Comparison of ENCODE assay signal across 15 mouse cellular contexts in genomic region chr11:6623704-6624103, GRCm38 (mm10). TPM values are rescaled to one million over a fixed set of nuclear protein-coding genes. Genes with fewer than 3 reads are reported as not detected.
DNase-seq lines count a peak whose midpoint lies in the region; ATAC-seq and TF ChIP-seq lines count a peak whose summit lies in the region.
"Had no signal": no experiment of that assay in that cellular context is flagged by ENCODE, and none has a peak within 500 bp of the region (broad histone marks: within the 10 kb centered on the region; RNA-seq: fewer than 3 reads in every experiment).

No protein-coding gene starts in this region.

- no peak overlapping the region for H3K27ac ChIP-seq in heart, embryonic 14.5 days (replicated peaks in 1 of 2; ENCODE audit: control insufficient read depth in 1 of 2, insufficient read depth in 1 of 2, low read depth in 2 of 2, low read length in 2 of 2)
- no peak overlapping the region for H3K27ac ChIP-seq in ES-Bruce4 (ENCODE audit: insufficient read depth, low read length)

- peak overlapping the region; percentile 89 for H3K4me2 ChIP-seq in heart, embryonic 14.5 days (ENCODE audit: low read length)

- H3K9me3 ChIP-seq in heart, embryonic 14.5 days (ENCODE audit: control insufficient read depth, low read length) = no peaks in the 10 kb centered on the region
- H3K9me3 ChIP-seq in ES-Bruce4 (replicated peaks; ENCODE audit: control insufficient read depth, insufficient read depth, low read length, poor library complexity, severe bottlenecking) = no peaks in the 10 kb centered on the region

- no peak for TF ChIP-seq EP300 in ES-Bruce4 (IDR thresholded peaks at IDR 0.05; ENCODE audit: insufficient read depth, low read depth, low read length)

- no peak for TF ChIP-seq POLR2A in ES-Bruce4 (IDR thresholded peaks at IDR 0.05; ENCODE audit: insufficient read depth, low read length)

- TF ChIP-seq CTCF in ES-Bruce4 (IDR thresholded peaks at IDR 0.05; ENCODE audit: low read depth, low read length) = no peak

- no peak overlapping the region for H3K9ac ChIP-seq in heart, embryonic 14.5 days (ENCODE audit: low read length)
- peak overlapping the region; percentile 77 for H3K9ac ChIP-seq in ES-Bruce4 (ENCODE audit: low read depth, poor library complexity, severe bottlenecking)

- H3K4me3 ChIP-seq in heart, embryonic 14.5 days (ENCODE audit: control insufficient read depth in 1 of 2, insufficient read depth in 1 of 2, low read depth in 1 of 2, low read length in 2 of 2) = no peak overlapping the region
- H3K4me3 ChIP-seq in ES-Bruce4 (ENCODE audit: low read depth, low read length) = peak overlapping the region; percentile 92

- no peak for DNase-seq in heart, adult 9 months (ENCODE audit: low spot score in 2 of 2)
- DNase-seq in ovary, adult 18-20 months (ENCODE audit: low spot score) = no peak
- no peak for DNase-seq in MN1 (ENCODE audit: low spot score)
- no peak for DNase-seq in kidney, adult 11 months
- DNase-seq: gastrocnemius, postnatal 36 days; right cerebral cortex, postnatal 14 days; thymus, postnatal 14 days had no signal

- no peak for ATAC-seq in heart, embryonic 14.5 days (ENCODE audit: insufficient number of reproducible peaks, insufficient read depth, low FRiP score, low read depth)
- ATAC-seq in granulocyte monocyte progenitor cell, adult 5-6 weeks (replicated peaks; ENCODE audit: poor library complexity, severe bottlenecking) = peak; percentile 37
- peak; percentile 28; the same call in 1 of the 2 replicates for ATAC-seq in megakaryocyte, adult 5-6 weeks (ENCODE audit: poor library complexity, severe bottlenecking)

- no peaks in the 10 kb centered on the region for H3K27me3 ChIP-seq in heart, embryonic 14.5 days (ENCODE audit: control insufficient read depth, insufficient read depth, low read length)
- no peaks in the 10 kb centered on the region for H3K27me3 ChIP-seq in ES-Bruce4 (ENCODE audit: control insufficient read depth, insufficient read depth, low read length, poor library complexity, severe bottlenecking)

- H3K4me1 ChIP-seq in heart, embryonic 14.5 days (ENCODE audit: control insufficient read depth in 2 of 2, insufficient read depth in 2 of 2, low read length in 2 of 2) = peaks cover 14 to 26% of the 10 kb centered on the region in 2 experiments
- no peaks in the 10 kb centered on the region for H3K4me1 ChIP-seq in ES-Bruce4 (ENCODE audit: control insufficient read depth, insufficient read depth, low read length)

- H3K36me3 ChIP-seq in heart, embryonic 14.5 days (ENCODE audit: control insufficient read depth, insufficient read depth, low read length) = peaks cover 63% of the 10 kb centered on the region
- peaks cover 60% of the 10 kb centered on the region for H3K36me3 ChIP-seq in ES-Bruce4 (ENCODE audit: control insufficient read depth, insufficient read depth, low read length, poor library complexity, severe bottlenecking)

- 87% methylated on average over 10 of the region's 10 CpGs for WGBS in heart, embryonic 14.5 days

RNA-seq across cellular contexts. Expression of gene Tbrg4, which starts 2.2 kb away (rescaled TPM):
- polyA plus RNA-seq in heart, embryonic 14.5 days (2014; fragmentation: Nextera tagmentation; extraction: Ambion mirVana) = 34.8 and 39.8 TPM in 2 replicates
- polyA plus RNA-seq in ES-Bruce4 (2011; ENCODE audit: insufficient read depth, insufficient read length, low read depth, missing spikeins) = 92.5 and 97.4 TPM in 2 replicates
- total RNA-seq in granulocyte monocyte progenitor cell, adult 5-6 weeks (2014; fragmentation: Nextera tagmentation) = 98.2 and 101 TPM in 2 replicates
- total RNA-seq in granulocyte monocyte progenitor cell, adult 5-6 weeks (2017) = 35.0 and 39.1 TPM in 2 replicates
- total RNA-seq in megakaryocyte, adult 5-6 weeks (2015) = 15.3 and 17.3 TPM in 2 replicates
- 9.4 and 10.6 TPM in 2 replicates for total RNA-seq in megakaryocyte, adult 5-6 weeks (2017)

RNA-seq across cellular contexts. Expression of gene Wap, which starts 14.7 kb away (rescaled TPM):
- not detected in 2 replicates for polyA plus RNA-seq in heart, embryonic 14.5 days (2014; fragmentation: Nextera tagmentation; extraction: Ambion mirVana)
- not detected in 2 replicates for polyA plus RNA-seq in ES-Bruce4 (2011; ENCODE audit: insufficient read depth, insufficient read length, low read depth, missing spikeins)
- not detected in 2 replicates for total RNA-seq in granulocyte monocyte progenitor cell, adult 5-6 weeks (2014; fragmentation: Nextera tagmentation)
- total RNA-seq in granulocyte monocyte progenitor cell, adult 5-6 weeks (2017) = not detected in 2 replicates
- not detected in 2 replicates for total RNA-seq in megakaryocyte, adult 5-6 weeks (2015)
- total RNA-seq in megakaryocyte, adult 5-6 weeks (2017) = not detected in 2 replicates
- total RNA-seq: gastrocnemius, postnatal 36 days; liver, adult 2 months had no signal
- polyA plus RNA-seq: brain, embryonic 14.5 days; embryonic facial prominence, embryonic 11.5 days; large intestine, adult 2 months; liver, adult 2 months had no signal

RNA-seq across cellular contexts. Expression of gene Nacad, which starts 17.9 kb away (rescaled TPM):
- polyA plus RNA-seq in heart, embryonic 14.5 days (2014; fragmentation: Nextera tagmentation; extraction: Ambion mirVana) = 0.22 and 0.86 TPM in 2 replicates
- polyA plus RNA-seq in ES-Bruce4 (2011; ENCODE audit: insufficient read depth, insufficient read length, low read depth, missing spikeins) = 0.50 and 0.90 TPM in 2 replicates
- not detected in 2 replicates for total RNA-seq in granulocyte monocyte progenitor cell, adult 5-6 weeks (2014; fragmentation: Nextera tagmentation)
- total RNA-seq in granulocyte monocyte progenitor cell, adult 5-6 weeks (2017) = not detected in 2 replicates
- total RNA-seq in megakaryocyte, adult 5-6 weeks (2015) = 0.23 TPM in 1 of 2 replicates, not detected in the other
- total RNA-seq in megakaryocyte, adult 5-6 weeks (2017) = not detected in 2 replicates

RNA-seq across cellular contexts. Expression of gene Ramp3, which starts 34.6 kb away (rescaled TPM):
- 2.3 and 3.9 TPM in 2 replicates for polyA plus RNA-seq in heart, embryonic 14.5 days (2014; fragmentation: Nextera tagmentation; extraction: Ambion mirVana)
- 6.2 and 8.2 TPM in 2 replicates for polyA plus RNA-seq in ES-Bruce4 (2011; ENCODE audit: insufficient read depth, insufficient read length, low read depth, missing spikeins)
- total RNA-seq in granulocyte monocyte progenitor cell, adult 5-6 weeks (2014; fragmentation: Nextera tagmentation) = not detected in 2 replicates
- total RNA-seq in granulocyte monocyte progenitor cell, adult 5-6 weeks (2017) = not detected in 2 replicates
- 0.30 TPM in 1 of 2 replicates, not detected in the other for total RNA-seq in megakaryocyte, adult 5-6 weeks (2015)
- 0.11 TPM in 1 of 2 replicates, not detected in the other for total RNA-seq in megakaryocyte, adult 5-6 weeks (2017)
